Mouse (Mus musculus) heart, postnatal 10 days (tissue): Measurements from ENCODE around the gene Rhoq. TPM values are rescaled to one million over a fixed set of nuclear protein-coding genes. Genes with fewer than 3 reads are reported as not detected.

Experiments
- DNase-seq, 2 experiments: peaks; one replicate each; pipeline ENCODE4 v3.0.0; 2021
- intact Hi-C: fragments of 180-260 bp; cut with DNase I; formaldehyde crosslinking; loops from one replicate; pipeline ENCODE4 v1.15.1; 2025
- total RNA-seq, 2 experiments: library from RNA; stranded (reverse); gene quantifications; 2 replicates each; pipeline ENCODE4 v1.2.3; 2021

The Rhoq gene
- total RNA-seq, 2 experiments from 2014 or later = 168 to 176 TPM

GRCm38 (mm10) chr17:86986449-86987138, 23.7 kb downstream of the Rhoq start:
- intact Hi-C loops = no loop called here
- peak in 1 of 2 experiments; percentile 44 for DNase-seq

GRCm38 (mm10) chr17:86988161-86988560, 25.3 kb downstream of the Rhoq start:
- intact Hi-C loops = no loop called here
- DNase-seq = no peak

- intact Hi-C loops = no loop called here
- peak; percentile 55 to 60 for DNase-seq
Observed at GRCm38 (mm10) chr17:86988601-86989184, 25.8 kb downstream of the Rhoq start.

DNA sequence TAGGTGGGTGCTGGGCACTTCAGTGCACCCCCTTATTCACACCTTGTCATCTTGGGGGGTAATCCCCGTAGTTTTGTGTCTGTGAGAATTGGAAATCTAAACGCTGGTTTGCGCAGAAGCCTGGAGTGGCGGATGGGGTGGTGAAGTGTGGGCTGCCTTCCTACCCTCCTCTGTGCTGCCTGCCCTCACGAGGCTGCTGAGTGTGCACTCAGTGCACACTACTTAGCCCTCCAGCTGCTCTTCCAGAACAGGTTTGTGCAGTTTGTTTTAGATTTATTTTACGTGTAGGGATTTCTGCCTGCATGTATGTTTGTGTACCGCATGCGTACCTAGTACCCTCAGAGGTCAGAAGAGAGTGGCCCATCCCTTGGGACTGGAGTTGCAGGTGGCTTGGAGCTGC, 28.4 kb downstream of the Rhoq start:
- intact Hi-C loops = no loop called here
- DNase-seq = no peak

GRCm38 (mm10) chr17:86997323-86997722, 34.4 kb downstream of the Rhoq start:
- intact Hi-C loops = loop anchor here (5.0 kb wide), 1 partner anchor 80 kb away; the partner anchor contains the start of gene Tmem247
- no peak for DNase-seq

DNA sequence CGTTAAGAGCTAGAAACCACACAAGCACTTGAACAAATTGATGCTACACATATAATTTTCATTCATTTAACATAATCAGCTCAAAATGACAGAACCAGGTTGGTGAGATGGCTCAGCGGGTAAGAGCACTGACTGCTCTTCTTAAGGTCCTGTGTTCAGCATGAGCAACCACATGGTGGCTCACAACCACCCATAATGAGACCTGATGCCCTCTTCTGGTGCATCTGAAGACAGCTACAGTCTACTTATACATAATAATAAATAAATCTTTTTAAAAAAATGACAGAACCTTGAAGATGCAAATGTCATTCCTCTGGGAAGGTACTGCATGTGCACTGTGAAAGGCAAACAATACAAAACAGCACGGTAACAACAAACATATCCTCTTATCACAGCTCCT, 46.1 kb downstream of the Rhoq start:
- intact Hi-C loops = no loop called here
- DNase-seq = no peak

- intact Hi-C loops = no loop called here
- no peak for DNase-seq
Observed at GRCm38 (mm10) chr17:87011301-87012019, 48.6 kb downstream of the Rhoq start.

GRCm38 (mm10) chr17:87019692-87020091, 56.8 kb downstream of the Rhoq start:
- DNase-seq = no peak
- intact Hi-C loops = loop anchor here (10.0 kb wide), 1 partner anchor 55 kb away; the partner anchor contains the start of gene Rhoq

DNA sequence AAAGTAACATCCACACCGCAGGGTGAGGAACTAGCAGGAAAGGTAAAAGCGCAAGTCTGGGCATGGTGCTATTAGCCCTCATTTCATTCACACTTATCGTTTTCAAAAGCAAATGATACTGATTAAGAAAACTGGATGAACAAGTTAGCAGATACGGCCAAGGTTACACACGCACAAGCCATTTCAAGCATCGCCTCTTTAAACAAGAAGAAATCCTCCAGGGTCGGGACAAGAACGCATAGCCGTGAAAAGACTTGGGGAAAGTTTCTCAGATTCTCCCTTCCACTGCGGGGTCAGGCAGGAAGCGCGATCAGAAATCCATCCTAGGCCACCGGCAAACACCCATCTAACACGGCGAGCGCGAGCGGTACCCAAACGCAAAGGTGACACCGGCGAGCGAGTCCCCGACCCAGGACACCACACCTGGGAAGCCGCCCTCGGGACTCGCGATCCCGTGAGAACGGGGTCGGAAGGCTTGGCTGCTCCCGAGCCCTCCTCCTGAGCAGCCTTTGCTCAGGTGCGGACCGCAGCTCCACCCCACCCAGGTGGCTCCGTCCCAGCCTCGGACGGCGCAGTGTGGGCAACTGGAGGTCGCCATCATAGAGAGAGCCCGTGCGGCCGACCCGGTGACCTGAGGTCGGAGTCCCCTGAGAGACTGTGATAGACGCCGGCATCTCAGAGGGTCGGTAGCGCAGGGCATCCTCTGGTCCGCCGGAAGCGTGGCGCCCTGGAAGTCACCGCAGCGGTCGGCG, 61.8 kb downstream of the Rhoq start:
- peak in 1 of 2 experiments; percentile 15 for DNase-seq
- intact Hi-C loops = loop anchor here (10.0 kb wide), 1 partner anchor 60 kb away; the partner anchor contains the start of gene Rhoq

DNA sequence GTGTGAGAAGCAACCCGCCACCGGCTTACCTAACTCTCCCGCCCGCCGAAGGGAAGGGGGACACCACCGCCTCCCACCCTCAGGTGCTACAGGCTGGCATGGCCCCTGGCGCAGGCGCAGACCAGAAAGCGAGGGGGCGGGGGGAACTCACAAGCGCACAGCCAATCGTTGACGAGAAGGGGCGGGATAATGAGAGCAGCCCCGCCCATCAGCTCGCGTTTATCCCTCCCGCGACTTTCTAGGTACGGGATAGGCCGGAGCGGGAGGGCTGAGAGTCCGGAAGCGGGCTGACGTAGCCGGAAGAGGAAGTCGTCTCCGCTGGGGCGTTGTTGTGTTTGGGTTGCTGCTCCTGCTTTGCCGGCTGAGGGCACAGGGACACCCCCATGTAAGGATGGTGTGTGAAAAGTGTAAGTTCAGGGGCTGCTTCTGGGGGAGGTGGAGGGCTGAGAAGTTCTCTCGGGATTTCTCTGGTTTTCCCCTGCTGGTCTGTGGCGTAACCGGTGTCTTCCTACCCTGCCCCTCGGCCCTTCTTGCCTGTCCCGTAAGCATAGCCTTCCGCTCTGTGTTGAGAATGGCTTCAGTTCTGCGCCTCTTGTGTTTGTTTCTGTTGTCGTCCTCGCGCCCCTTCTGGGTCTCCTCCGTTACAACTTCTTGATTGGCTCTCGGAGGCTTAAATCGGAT, 62.5 kb downstream of the Rhoq start, which contains the start of the genes Pigf and Cript:
Pigf (minus strand) TSS at position 138 of the 681 bp plus-strand sequence.
Cript (plus strand) TSS at position 282 of the 681 bp plus-strand sequence.
- intact Hi-C loops = loop anchor here (10.0 kb wide), 1 partner anchor 61 kb away; the partner anchor contains the start of gene Rhoq
- peak; percentile 99 for DNase-seq

- intact Hi-C loops = loop anchor here (1.0 to 5.0 kb wide), 2 partner anchors 213 to 536 kb away; no protein-coding TSS in a partner anchor
- DNase-seq = peak; percentile 32 to 63
Observed at GRCm38 (mm10) chr17:87036141-87037073, 73.5 kb downstream of the Rhoq start.

GRCm38 (mm10) chr17:87038496-87038895, 75.6 kb downstream of the Rhoq start:
- intact Hi-C loops = loop anchor here (5.0 kb wide), 1 partner anchor 534 kb away; no protein-coding TSS in a partner anchor
- DNase-seq = no peak

DNA sequence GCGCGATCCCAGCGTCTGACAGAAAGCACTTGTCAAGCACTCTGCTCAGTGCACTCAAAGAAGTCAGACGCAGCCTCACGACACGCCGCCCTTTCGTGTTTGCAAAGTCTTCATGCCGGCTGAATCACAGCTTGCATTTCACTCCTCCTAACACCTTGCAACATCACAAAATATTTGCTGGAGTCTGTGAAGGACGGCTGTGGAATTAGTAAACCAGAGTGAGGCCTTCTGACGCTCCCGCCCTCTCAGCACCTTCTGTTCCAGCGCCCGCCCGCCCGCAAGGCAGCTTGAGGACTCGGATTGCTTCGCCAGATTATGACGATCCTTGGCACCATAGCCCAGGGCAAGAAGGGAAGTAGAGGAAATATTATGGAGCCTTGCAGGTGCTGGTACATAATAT, 78.9 kb downstream of the Rhoq start:
- intact Hi-C loops = no loop called here
- DNase-seq = no peak

DNA sequence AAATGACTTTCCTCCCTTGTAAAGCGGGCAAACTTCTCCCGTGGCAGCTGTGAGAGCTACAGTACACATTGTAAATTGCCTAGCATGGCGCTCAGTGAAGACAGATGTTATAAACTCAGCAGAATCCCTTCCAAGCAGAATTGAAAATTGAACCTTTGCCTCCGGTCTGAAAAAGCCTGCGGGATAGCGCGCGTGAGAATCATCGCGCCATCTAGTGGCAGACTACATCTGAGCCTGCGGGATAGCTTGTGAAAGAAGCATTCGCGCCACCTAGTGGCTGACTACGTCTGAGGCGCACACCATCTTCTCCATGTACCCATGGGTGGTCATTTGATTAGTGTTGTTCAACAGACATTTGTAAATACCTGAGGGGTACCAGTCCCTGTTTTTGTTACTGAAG, 81.5 kb downstream of the Rhoq start:
- intact Hi-C loops = loop anchor here (1.0 to 2.0 kb wide), 4 partner anchors 82 to 204 kb away; no protein-coding TSS in a partner anchor

DNA sequence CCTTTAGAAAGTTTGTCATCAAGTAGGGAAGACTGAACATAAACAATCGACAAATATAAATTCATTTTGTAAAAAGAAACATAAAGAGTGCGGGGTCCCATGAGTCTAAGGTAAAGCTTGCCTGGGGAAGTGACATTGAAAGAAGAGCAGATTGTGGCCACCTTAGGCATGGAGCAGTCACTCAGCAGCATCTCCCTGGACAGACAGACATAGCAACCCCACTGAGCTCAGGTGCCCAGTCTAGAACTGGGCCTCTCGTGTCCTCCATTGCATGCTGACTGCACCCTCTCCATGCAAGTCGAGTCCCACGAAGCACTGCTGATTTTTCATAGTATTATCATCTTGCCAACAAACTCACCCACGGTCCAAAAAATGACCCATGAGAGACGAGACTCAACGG, 81.9 kb downstream of the Rhoq start:
- intact Hi-C loops = loop anchor here (1.0 to 2.0 kb wide), 4 partner anchors 82 to 204 kb away; no protein-coding TSS in a partner anchor
- DNase-seq = no peak

More for the DNA sequence above, 81.5 kb downstream of the Rhoq start:
- DNase-seq = peak; percentile 92 to 95
